13 mouse cellular contexts compared by ENCODE assay signal in genomic region chr13:90993602-90994001, GRCm38 (mm10).
A peak's percentile ranks its signal among the peaks of the same experiment; 100 is the strongest.
DNase-seq lines count a peak whose midpoint lies in the region; ATAC-seq and TF ChIP-seq lines count a peak whose summit lies in the region.
"Had no signal": no experiment of that assay in that cellular context is flagged by ENCODE, and none has a peak within 500 bp of the region (broad histone marks: within the 10 kb centered on the region; RNA-seq: fewer than 3 reads in every experiment).

No protein-coding gene starts in this region.

- ATAC-seq in hindbrain, embryonic 11.5 days (ENCODE audit: low FRiP score): no peak
- ATAC-seq: liver, postnatal 0 days had no signal

- DNase-seq in hindbrain, embryonic 10.5 days (ENCODE audit: low spot score): no peak
- no peak for DNase-seq in hindbrain, embryonic 11.5 days (ENCODE audit: low spot score)
- peak; percentile 39 for DNase-seq in R1 (ENCODE audit: low read depth, low spot score)
- peak; percentile 21 to 29 for DNase-seq in left cerebral cortex, adult 2 months (ENCODE audit: extremely low spot score in 1 of 2, low spot score in 2 of 2)
- peak; percentile 20 to 26 for DNase-seq in right cerebral cortex, postnatal 36 days (ENCODE audit: low spot score in 2 of 2)
- no peak for DNase-seq in heart, postnatal 10 days
- DNase-seq in layer of hippocampus, adult 9-11 months: no peak
- no peak for DNase-seq in heart, adult 11 months
- DNase-seq: B cell, adult 2 months; embryo, embryonic 11 days; kidney, postnatal 36 days; liver, postnatal 0 days had no signal

- no peaks in the 10 kb centered on the region for H3K27me3 ChIP-seq in hindbrain, embryonic 10.5 days (ENCODE audit: insufficient read depth, poor library complexity, severe bottlenecking)
- no peaks in the 10 kb centered on the region for H3K27me3 ChIP-seq in hindbrain, embryonic 11.5 days (ENCODE audit: control insufficient read depth, insufficient read depth, low read length)

- intact Hi-C loops in left cerebral cortex, adult 2 months (cut with DNase I): no loop called here
- intact Hi-C loops in heart, postnatal 10 days (cut with DNase I): no loop called here

- H3K36me3 ChIP-seq in hindbrain, embryonic 10.5 days: no peaks in the 10 kb centered on the region
- H3K36me3 ChIP-seq in hindbrain, embryonic 11.5 days (ENCODE audit: control insufficient read depth, insufficient read depth, low read length): no peaks in the 10 kb centered on the region
- H3K36me3 ChIP-seq: limb, embryonic 10.5 days had no signal

- H3K9ac ChIP-seq in hindbrain, embryonic 11.5 days (ENCODE audit: low read depth, low read length): no peak overlapping the region
- H3K9ac ChIP-seq: liver, postnatal 0 days had no signal

- H3K9me3 ChIP-seq in hindbrain, embryonic 10.5 days: no peaks in the 10 kb centered on the region
- no peaks in the 10 kb centered on the region for H3K9me3 ChIP-seq in hindbrain, embryonic 11.5 days (ENCODE audit: control insufficient read depth, low read length)
- H3K9me3 ChIP-seq: limb, embryonic 10.5 days had no signal

- H3K4me3 ChIP-seq in hindbrain, embryonic 10.5 days: no peak overlapping the region
- no peak overlapping the region for H3K4me3 ChIP-seq in hindbrain, embryonic 11.5 days (ENCODE audit: low read depth, low read length)
- no peak overlapping the region for H3K4me3 ChIP-seq in left cerebral cortex, adult 2 months
- H3K4me3 ChIP-seq: limb, embryonic 10.5 days had no signal

- TF ChIP-seq CTCF in left cerebral cortex, adult 2 months (IDR thresholded peaks at IDR 0.05): no peak

- H3K27ac ChIP-seq in hindbrain, embryonic 10.5 days: 0 out of 2 replicates have a peak overlapping the region, but pooled peaks have one; percentile 40
- H3K27ac ChIP-seq in hindbrain, embryonic 11.5 days (ENCODE audit: low read depth, low read length): no peak overlapping the region
- H3K27ac ChIP-seq in left cerebral cortex, adult 2 months: peak overlapping the region; percentile 54; the same call in 1 of the 2 replicates
- H3K27ac ChIP-seq: limb, embryonic 10.5 days had no signal

- H3K4me2 ChIP-seq in hindbrain, embryonic 11.5 days (replicated peaks; ENCODE audit: low read depth, low read length): no peak overlapping the region

- no peaks in the 10 kb centered on the region for H3K4me1 ChIP-seq in hindbrain, embryonic 10.5 days (replicated peaks)
- no peaks in the 10 kb centered on the region for H3K4me1 ChIP-seq in hindbrain, embryonic 11.5 days (replicated peaks; ENCODE audit: control insufficient read depth, insufficient read depth, low read length)
- H3K4me1 ChIP-seq: limb, embryonic 10.5 days had no signal

- WGBS in hindbrain, embryonic 10.5 days: 85% methylated on average over 13 of the region's 13 CpGs
- 85% methylated on average over 13 of the region's 13 CpGs for WGBS in hindbrain, embryonic 11.5 days

Comparison
In these comparisons a context has a peak if more than half of its experiments do, and no peak if none do; other contexts are left out.
1. DNase-seq: peak in R1 (single experiment), left cerebral cortex, adult 2 months (2 of 2) and right cerebral cortex, postnatal 36 days (2 of 2); none in hindbrain, embryonic 10.5 days (single experiment), hindbrain, embryonic 11.5 days (single experiment), heart, postnatal 10 days (0 of 2), layer of hippocampus, adult 9-11 months (single experiment) and heart, adult 11 months (single experiment).